Mouse (Mus musculus) bone marrow, adult 2 months (tissue): ENCODE measurements around the gene Ypel3. TPM values are rescaled to one million over a fixed set of nuclear protein-coding genes. Genes with fewer than 3 reads are reported as not detected.
A peak's percentile ranks its signal among the peaks of the same experiment; 100 is the strongest.

Source experiments
- H3K27ac ChIP-seq: fragments of 200-500 bp; 2 replicates; pipeline ENCODE4 v1.5.1; 2012; ENCODE audit warnings: low read depth, mild to moderate bottlenecking, control low read depth, inconsistent platforms, low read length; ENCODE audit not compliant: control insufficient read depth, poor library complexity, insufficient read depth
- H3K4me1 ChIP-seq: fragments of 200-500 bp; 2 replicates; pipeline ENCODE4 v1.6.1; 2011; ENCODE audit warnings: low read length; ENCODE audit not compliant: control insufficient read depth, insufficient read depth
- H3K4me3 ChIP-seq: fragments of 200-500 bp; replicated peaks from 2 replicates; pipeline ENCODE3; 2011; ENCODE audit warnings: mild to moderate bottlenecking, low read depth, low read length, control low read depth; ENCODE audit not compliant: control insufficient read depth
- CTCF ChIP-seq: fragments of 200-500 bp; IDR thresholded peaks from 2 replicates; pipeline ENCODE4 v1.5.1; 2011; ENCODE audit warnings: low read length, control low read depth; ENCODE audit not compliant: control insufficient read depth, insufficient read depth
- POLR2A ChIP-seq: fragments of 200-500 bp; IDR thresholded peaks from 2 replicates; pipeline ENCODE4 v1.6.1; 2011; ENCODE audit warnings: low read depth, mild to moderate bottlenecking, control low read depth, low read length, borderline replicate concordance; ENCODE audit not compliant: control insufficient read depth
- whole genome bisulfite sequencing: fragments of 180-500 bp; shearing (Covaris S2); methylation state at CpG from one replicate; pipeline ENCODE4 v1.1.7; 2018; 5-methylcytosine and 5-hydroxymethylcytosine counted together
- polyA plus RNA-seq: library from polyadenylated mRNA; stranded (reverse); fragments of >200 nt; gene quantifications from 2 replicates; pipeline ENCODE4 v1.2.4, GENCODE M21; 2011; ENCODE audit warnings: low replicate concordance; ENCODE audit not compliant: missing spikeins, insufficient read depth, insufficient read length

Ypel3 gene
- polyA plus RNA-seq, 1 experiment, result 411 TPM

DNA sequence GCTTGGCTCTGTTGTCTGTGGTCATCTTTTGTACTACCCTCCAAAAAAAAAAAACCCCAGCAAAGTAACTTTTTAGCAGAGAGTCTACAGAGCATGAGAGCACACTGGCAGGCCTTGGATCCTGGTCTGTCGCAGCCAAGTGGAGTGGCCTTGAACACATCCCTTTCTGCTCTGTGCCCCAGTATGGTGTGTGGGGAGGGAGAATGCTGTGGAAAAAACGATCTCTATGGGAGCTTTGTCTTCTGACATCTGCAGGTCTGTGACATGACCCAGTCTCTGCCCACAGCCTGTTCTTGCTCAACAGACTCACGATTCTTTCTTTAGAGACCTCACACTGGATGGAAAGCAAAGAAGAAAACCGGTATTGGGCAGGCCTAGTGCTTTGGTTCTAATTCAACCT, 15.8 kb upstream of the Ypel3 start:
- WGBS, result 40% methylated on average over 4 of the region's 4 CpGs
- no peak overlapping the region for H3K27ac ChIP-seq
- H3K4me1 ChIP-seq, result peaks cover 8% of the 10 kb centered on the region
- H3K4me3 ChIP-seq, result peak overlapping the region; percentile 19
- TF ChIP-seq CTCF (no peak), POLR2A (no peak)

GRCm38 (mm10) chr7:126761529-126762067, 15.2 kb upstream of the Ypel3 start:
- TF ChIP-seq POLR2A (no peak), CTCF (no peak)
- WGBS, result 38% methylated on average over 6 of the region's 6 CpGs
- peaks cover 8% of the 10 kb centered on the region for H3K4me1 ChIP-seq
- H3K4me3 ChIP-seq, result no peak overlapping the region
- no peak overlapping the region for H3K27ac ChIP-seq

DNA sequence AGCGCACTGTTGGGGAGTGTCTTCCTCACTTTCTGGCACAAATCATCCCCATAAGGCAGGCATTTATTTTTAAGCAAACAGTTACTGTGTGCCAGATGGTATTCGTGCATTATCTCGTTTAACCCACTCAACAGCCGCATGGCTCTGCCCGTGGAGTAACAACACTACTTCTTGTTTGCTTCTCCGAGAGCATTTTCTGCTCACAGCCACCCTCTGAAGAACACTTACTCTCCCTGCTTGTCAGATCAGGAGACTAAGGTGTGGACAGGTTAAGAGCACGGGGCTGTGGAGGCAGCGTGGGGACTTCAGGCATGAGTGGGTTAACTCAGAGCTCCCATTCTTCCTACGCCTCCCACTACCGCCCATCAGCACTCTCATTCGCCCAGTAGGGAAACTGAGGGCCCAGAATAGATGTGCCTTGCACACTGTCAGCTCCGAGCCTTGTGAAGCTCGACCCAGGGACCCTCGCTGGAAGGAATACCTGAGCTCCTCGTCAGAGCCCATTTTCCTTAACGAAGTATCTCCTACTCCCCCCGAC, 14.2 kb upstream of the Ypel3 start:
- no peak overlapping the region for H3K27ac ChIP-seq
- H3K4me1 ChIP-seq, result peaks cover 8% of the 10 kb centered on the region
- H3K4me3 ChIP-seq, result no peak overlapping the region
- 68% methylated on average over 17 of the region's 17 CpGs for WGBS
- TF ChIP-seq CTCF (no peak), POLR2A (no peak)

DNA sequence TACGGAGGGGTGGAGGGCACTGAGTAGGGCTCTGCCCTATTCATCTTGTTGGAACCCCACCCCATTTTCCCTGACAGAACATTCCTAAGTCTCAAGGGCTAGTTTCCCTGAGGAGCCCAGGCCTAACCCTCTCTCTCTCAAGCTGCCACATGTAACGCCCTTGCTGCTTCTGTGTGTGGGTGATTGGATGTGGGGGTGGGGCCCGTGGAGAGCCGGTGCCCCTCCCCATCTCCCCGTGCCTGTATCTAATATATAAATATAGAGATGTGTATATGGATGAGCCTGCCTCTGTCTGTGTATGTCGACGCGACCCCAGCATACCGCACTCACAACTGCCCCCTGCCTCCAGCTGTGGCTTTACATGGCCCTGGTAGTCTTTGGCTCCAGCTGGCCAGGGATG, 11.2 kb upstream of the Ypel3 start:
- Histone ChIP-seq H3K4me3 (no peak overlapping the region), H3K27ac (no peak overlapping the region), H3K4me1 (peaks cover 8% of the 10 kb centered on the region)
- no peak for TF ChIP-seq CTCF
- TF ChIP-seq POLR2A, result no peak
- 72% methylated on average over 9 of the region's 9 CpGs for WGBS

GRCm38 (mm10) chr7:126766201-126766600, 10.6 kb upstream of the Ypel3 start, which contains the start of gene Gdpd3:
Gene Gdpd3, plus strand, starts transcription at chr7:126766334.
- peaks cover 5% of the 10 kb centered on the region for H3K4me1 ChIP-seq
- H3K27ac ChIP-seq, result no peak within 1 kb of the TSS
- TF ChIP-seq POLR2A (no peak), CTCF (no peak)
- no peak within 1 kb of the TSS for H3K4me3 ChIP-seq
- 81% methylated on average over 16 of the region's 16 CpGs for WGBS

DNA sequence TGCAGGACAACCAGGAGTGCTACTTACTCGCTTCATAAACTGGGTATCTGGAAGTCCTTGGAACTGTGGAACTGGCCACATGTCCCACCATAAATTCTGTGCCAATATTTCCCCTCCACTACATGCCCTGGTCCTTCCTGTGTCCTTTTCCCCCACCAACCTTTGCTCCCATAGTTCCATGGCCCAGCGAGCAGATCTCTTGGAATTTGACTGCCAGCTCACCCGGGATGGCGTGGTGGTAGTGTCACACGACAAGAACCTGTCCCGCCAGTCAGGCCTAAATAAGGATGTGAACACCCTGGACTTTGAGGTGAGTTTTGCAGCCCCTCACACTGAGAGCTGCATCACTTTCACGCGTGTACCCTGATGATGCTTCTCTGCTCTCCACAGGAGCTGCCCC, 9.8 kb upstream of the Ypel3 start:
- no peak for TF ChIP-seq POLR2A
- TF ChIP-seq CTCF, result no peak
- WGBS, result 87% methylated on average over 8 of the region's 8 CpGs
- no peak overlapping the region for H3K4me3 ChIP-seq
- no peak overlapping the region for H3K27ac ChIP-seq
- peaks cover 5% of the 10 kb centered on the region for H3K4me1 ChIP-seq

DNA sequence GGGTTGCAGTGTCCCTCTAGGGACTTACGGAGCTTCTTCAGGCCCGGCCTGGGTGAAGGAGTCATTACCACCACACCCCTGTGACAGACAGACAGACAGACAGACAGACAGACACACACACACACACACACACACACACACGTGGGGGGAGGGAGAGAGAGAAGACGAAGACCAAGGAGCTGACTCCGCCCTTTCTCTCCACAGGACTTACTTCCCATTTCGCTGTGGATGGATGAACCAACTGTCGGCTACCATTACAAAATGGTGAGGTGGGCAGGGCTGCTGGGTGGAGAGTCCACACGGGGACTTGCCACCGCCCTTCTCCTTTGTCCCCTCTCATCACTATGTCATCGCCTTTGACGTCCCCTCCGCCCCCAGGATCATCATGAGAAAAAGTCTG, 6.0 kb upstream of the Ypel3 start:
- Histone ChIP-seq H3K4me1 (peaks cover 2% of the 10 kb centered on the region; the same call in 1 of the 2 replicates), H3K4me3 (peak overlapping the region; percentile 59), H3K27ac (peak overlapping the region; percentile 49)
- no peak for TF ChIP-seq CTCF
- no peak for TF ChIP-seq POLR2A
- 36% methylated on average over 12 of the region's 12 CpGs for WGBS

DNA sequence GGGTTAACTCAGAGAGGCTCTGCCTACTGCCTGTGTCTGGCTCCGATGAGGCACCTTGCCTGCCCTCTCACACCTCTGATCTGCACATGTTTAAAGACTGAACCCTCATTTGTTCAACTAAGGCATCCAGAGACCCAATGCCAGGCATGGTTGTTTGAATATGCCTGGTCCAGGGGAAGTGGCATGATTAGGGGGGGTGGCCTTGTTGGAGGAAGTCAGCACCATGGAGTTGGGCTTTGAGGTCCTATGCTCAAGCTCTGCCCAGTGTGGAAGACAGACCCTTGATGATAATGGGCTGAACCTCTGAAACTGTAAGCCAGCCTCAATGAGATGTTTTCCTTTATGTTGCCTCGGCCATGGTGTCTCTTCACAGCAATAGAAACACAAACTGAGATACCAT, 3.4 kb upstream of the Ypel3 start:
- WGBS, result 83% methylated on average over 2 of the region's 2 CpGs
- no peak overlapping the region for H3K27ac ChIP-seq
- no peak overlapping the region for H3K4me3 ChIP-seq
- TF ChIP-seq CTCF, result no peak
- no peak for TF ChIP-seq POLR2A
- peaks cover 7% of the 10 kb centered on the region for H3K4me1 ChIP-seq

DNA sequence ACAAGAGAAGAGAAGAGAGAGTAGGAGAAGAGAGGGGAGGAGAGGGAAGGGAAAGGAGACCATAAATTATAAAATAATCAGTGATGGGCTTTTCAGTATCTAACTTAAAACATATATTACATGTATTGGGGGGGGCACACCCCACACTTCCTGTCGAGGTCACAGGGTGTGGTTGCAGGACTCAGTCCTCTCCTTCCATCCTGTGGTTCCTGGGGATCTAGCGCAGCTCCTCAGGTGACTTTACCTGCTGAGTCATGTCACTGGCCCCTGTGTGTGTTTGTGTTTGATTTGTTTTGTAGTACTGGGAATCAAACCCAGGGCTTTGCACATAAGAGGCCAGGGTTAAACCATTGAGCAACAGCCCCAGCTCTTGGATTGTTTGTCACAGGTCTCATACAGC, 2.3 kb upstream of the Ypel3 start:
- no peak overlapping the region for H3K4me3 ChIP-seq
- WGBS, result 22% methylated on average over 2 of the region's 2 CpGs
- H3K4me1 ChIP-seq, result peaks cover 7% of the 10 kb centered on the region
- H3K27ac ChIP-seq, result no peak overlapping the region
- TF ChIP-seq CTCF, result no peak
- TF ChIP-seq POLR2A, result no peak
